9 mouse cellular contexts compared by ENCODE assay signal in genomic region chr16:20424226-20424663, GRCm38 (mm10). TPM values are rescaled to one million over a fixed set of nuclear protein-coding genes. Genes with fewer than 3 reads are reported as not detected.
DNase-seq lines count a peak whose midpoint lies in the region; ATAC-seq and TF ChIP-seq lines count a peak whose summit lies in the region.
"Had no signal": no experiment of that assay in that cellular context is flagged by ENCODE, and none has a peak within 500 bp of the region (broad histone marks: within the 10 kb centered on the region; RNA-seq: fewer than 3 reads in every experiment).

No protein-coding gene starts in this region.

- H3K27me3 ChIP-seq in intestine, postnatal 0 days (replicated peaks; ENCODE audit: control insufficient read depth, insufficient read depth, low read length): no peaks in the 10 kb centered on the region
- no peaks in the 10 kb centered on the region for H3K27me3 ChIP-seq in intestine, embryonic 15.5 days (replicated peaks)
- H3K27me3 ChIP-seq in heart, embryonic 11.5 days (ENCODE audit: control insufficient read depth, insufficient read depth, low read length): no peaks in the 10 kb centered on the region

- H3K9me3 ChIP-seq in intestine, postnatal 0 days (ENCODE audit: control insufficient read depth): no peaks in the 10 kb centered on the region
- H3K9me3 ChIP-seq in intestine, embryonic 15.5 days: no peaks in the 10 kb centered on the region
- H3K9me3 ChIP-seq in heart, embryonic 11.5 days (replicated peaks; ENCODE audit: control insufficient read depth, low read length): no peaks in the 10 kb centered on the region

- H3K4me3 ChIP-seq in intestine, postnatal 0 days (ENCODE audit: low read depth, low read length): 0 out of 2 replicates have a peak overlapping the region, but pooled peaks have one; percentile 3
- H3K4me3 ChIP-seq in intestine, embryonic 15.5 days (replicated peaks): no peak overlapping the region
- peak overlapping the region; percentile 83 for H3K4me3 ChIP-seq in heart, embryonic 11.5 days (ENCODE audit: low read depth, low read length)

- no peak for ATAC-seq in intestine, postnatal 0 days
- ATAC-seq in intestine, embryonic 15.5 days: no peak
- ATAC-seq in heart, embryonic 11.5 days (replicated peaks; ENCODE audit: insufficient number of reproducible peaks, low FRiP score, low TSS enrichment): no peak

- peak overlapping the region; percentile 35 for H3K4me2 ChIP-seq in intestine, postnatal 0 days (replicated peaks; ENCODE audit: low read depth)
- no peak overlapping the region for H3K4me2 ChIP-seq in intestine, embryonic 15.5 days (replicated peaks)
- peak overlapping the region; percentile 80 for H3K4me2 ChIP-seq in heart, embryonic 11.5 days

- WGBS in intestine, postnatal 0 days: 63% methylated on average over 7 of the region's 7 CpGs
- WGBS in intestine, embryonic 15.5 days: 77% methylated on average over 7 of the region's 7 CpGs
- 41% methylated on average over 7 of the region's 7 CpGs for WGBS in heart, embryonic 11.5 days (ENCODE audit: insufficient replicate concordance)

- no peak overlapping the region for H3K27ac ChIP-seq in intestine, postnatal 0 days (ENCODE audit: low read depth, low read length)
- H3K27ac ChIP-seq in intestine, embryonic 15.5 days: no peak overlapping the region
- peak overlapping the region; percentile 43; the same call in 1 of the 2 replicates for H3K27ac ChIP-seq in heart, embryonic 11.5 days (ENCODE audit: low read depth, low read length)

- H3K9ac ChIP-seq in intestine, postnatal 0 days (ENCODE audit: low read depth, low read length): no peak overlapping the region
- H3K9ac ChIP-seq in intestine, embryonic 15.5 days: no peak overlapping the region
- 0 out of 2 replicates have a peak overlapping the region, but pooled peaks have one; percentile 28 for H3K9ac ChIP-seq in heart, embryonic 11.5 days (ENCODE audit: low read depth, low read length)

- DNase-seq in adipocyte (ENCODE audit: low spot score): peak; percentile 42
- peak; percentile 16 for DNase-seq in lung, postnatal 25 days (ENCODE audit: low spot score)
- no peak for DNase-seq in kidney, postnatal 36 days
- DNase-seq in cerebellum, postnatal 14 days: no peak
- no peak for DNase-seq in gastrocnemius, postnatal 4 days (ENCODE audit: low spot score in 2 of 2)
- DNase-seq: right cerebral cortex, adult 18-20 months had no signal

- H3K4me1 ChIP-seq in intestine, postnatal 0 days (replicated peaks; ENCODE audit: control insufficient read depth, insufficient read depth, low read length): 0 out of 2 replicates have a peak, but pooled peaks cover 4% of the 10 kb centered on the region
- H3K4me1 ChIP-seq in intestine, embryonic 15.5 days (replicated peaks): 0 out of 2 replicates have a peak, but pooled peaks cover 6% of the 10 kb centered on the region
- H3K4me1 ChIP-seq in heart, embryonic 11.5 days (ENCODE audit: control insufficient read depth, insufficient read depth, low read length): peaks cover 12% of the 10 kb centered on the region

- H3K36me3 ChIP-seq in intestine, postnatal 0 days (ENCODE audit: control insufficient read depth, insufficient read depth): 0 out of 2 replicates have a peak, but pooled peaks cover 4% of the 10 kb centered on the region
- H3K36me3 ChIP-seq in intestine, embryonic 15.5 days: 0 out of 2 replicates have a peak, but pooled peaks cover 3% of the 10 kb centered on the region
- no peaks in the 10 kb centered on the region for H3K36me3 ChIP-seq in heart, embryonic 11.5 days (ENCODE audit: control insufficient read depth, insufficient read depth, low read length)

- no peak for TF ChIP-seq CTCF in intestine, postnatal 0 days (IDR thresholded peaks at IDR 0.05; ENCODE audit: low read depth)

RNA-seq across cellular contexts. Expression of gene Abcc5, which starts 1.9 kb away (rescaled TPM):
- 11.5 and 13.7 TPM in 2 replicates for polyA plus RNA-seq in intestine, postnatal 0 days (2015; fragmentation: Nextera tagmentation; extraction: Ambion mirVana)
- 39.4 and 40.0 TPM in 2 replicates for polyA plus RNA-seq in intestine, embryonic 15.5 days (2015; fragmentation: Nextera tagmentation; extraction: Ambion mirVana)
- polyA plus RNA-seq in heart, embryonic 11.5 days (2014; fragmentation: Nextera tagmentation; extraction: Ambion mirVana): 54.6 and 66.1 TPM in 2 replicates
- total RNA-seq in gastrocnemius, postnatal 4 days (2021): 10 to 100 TPM; 59.3 to 70.1 TPM

Comparison
In these comparisons a context has a peak if more than half of its experiments do, and no peak if none do; other contexts are left out.
1. DNase-seq: peak in adipocyte (single experiment) and lung, postnatal 25 days (single experiment); none in kidney, postnatal 36 days (0 of 2), cerebellum, postnatal 14 days (0 of 2) and gastrocnemius, postnatal 4 days (0 of 2).